Mouse (Mus musculus) mouse embryonic stem cell (cell line): ENCODE measurements around the gene Drg1.
"Not testable (repeated sequence)": the region's sequence is repeated elsewhere in the genome, so short reads cannot be mapped to it uniquely, and the experiment has no call there.

ENCODE experiments used
- in situ Hi-C, 2 experiments: fragments of 300-500 bp; cut with MboI; formaldehyde crosslinking; loops; 1 replicate in 1 of 2; 3 replicates in 1 of 2; pipeline ENCODE4 v1.14.3; 2019 to 2020; ENCODE audit warnings: low sequenced_read_pairs in 2 of 2, low pct_unique_long_range_greater_than_20kb in 1 of 2, mixed read lengths in 1 of 2; ENCODE audit not compliant: unreplicated experiment in 1 of 2

Drg1 gene

GRCm38 (mm10) chr11:3243771-3244170 is 22.4 kb downstream of the Drg1 start:
- in situ Hi-C loops: loop anchor here in 1 of 2 experiments (25.0 kb wide), 1 partner anchor 419 kb away; no protein-coding TSS in a partner anchor

GRCm38 (mm10) chr11:3242395-3242794 is 23.8 kb downstream of the Drg1 start:
- in situ Hi-C loops: loop anchor here in 1 of 2 experiments (25.0 kb wide), 1 partner anchor 420 kb away; no protein-coding TSS in a partner anchor

GRCm38 (mm10) chr11:3235277-3235676 is 30.9 kb downstream of the Drg1 start:
- in situ Hi-C loops: loop anchor here in 1 of 2 experiments (25.0 kb wide), 1 partner anchor 427 kb away; no protein-coding TSS in a partner anchor

GRCm38 (mm10) chr11:3233704-3234103 is 32.5 kb downstream of the Drg1 start:
- in situ Hi-C loops: loop anchor here in 1 of 2 experiments (25.0 kb wide), 1 partner anchor 429 kb away; no protein-coding TSS in a partner anchor

GRCm38 (mm10) chr11:3232248-3232647 is 34.0 kb downstream of the Drg1 start:
- in situ Hi-C loops: loop anchor here in 1 of 2 experiments (25.0 kb wide), 1 partner anchor 430 kb away; no protein-coding TSS in a partner anchor

- in situ Hi-C loops: loop anchor here in 1 of 2 experiments (25.0 kb wide), 1 partner anchor 435 kb away; no protein-coding TSS in a partner anchor
These were observed 39.1 kb downstream of the Drg1 start for GRCm38 (mm10) chr11:3227113-3227512.

- in situ Hi-C loops: no loop called here
These were observed 43.1 kb downstream of the Drg1 start for GRCm38 (mm10) chr11:3223105-3223504.

GRCm38 (mm10) chr11:3212526-3212925 is 53.7 kb downstream of the Drg1 start:
- in situ Hi-C loops: loop anchor here in 1 of 2 experiments (5.0 kb wide), 1 partner anchor 45 kb away; no protein-coding TSS in a partner anchor

- in situ Hi-C loops: no loop called here
These were observed 59.4 kb downstream of the Drg1 start for GRCm38 (mm10) chr11:3206783-3207182.

GRCm38 (mm10) chr11:3205207-3205606 is 61.0 kb downstream of the Drg1 start:
- in situ Hi-C loops: no loop called here

- in situ Hi-C loops: no loop called here
These were observed 62.4 kb downstream of the Drg1 start for GRCm38 (mm10) chr11:3203771-3204170.

GRCm38 (mm10) chr11:3202781-3203441 is 63.3 kb downstream of the Drg1 start:
- in situ Hi-C loops: no loop called here

GRCm38 (mm10) chr11:3202231-3202701 is 63.9 kb downstream of the Drg1 start, which contains the start of gene Eif4enif1:
Eif4enif1 (plus strand) TSS chr11:3202392.
- in situ Hi-C loops: no loop called here

- in situ Hi-C loops: no loop called here
These were observed 64.6 kb downstream of the Drg1 start for GRCm38 (mm10) chr11:3201326-3202230.

- in situ Hi-C loops: not testable (repeated sequence)
These were observed 65.6 kb downstream of the Drg1 start for GRCm38 (mm10) chr11:3200636-3201035.

GRCm38 (mm10) chr11:3193363-3193762 is 72.9 kb downstream of the Drg1 start, which contains the start of gene Sfi1:
Sfi1 (minus strand) TSS chr11:3193463.
- in situ Hi-C loops: no loop called here

GRCm38 (mm10) chr11:3182707-3183106 is 83.5 kb downstream of the Drg1 start:
- in situ Hi-C loops: not testable (repeated sequence)

- in situ Hi-C loops: not testable (repeated sequence)
These were observed 84.2 kb downstream of the Drg1 start for GRCm38 (mm10) chr11:3181971-3182370.

GRCm38 (mm10) chr11:3181250-3181649 is 85.0 kb downstream of the Drg1 start:
- in situ Hi-C loops: not testable (repeated sequence)
